Mouse (Mus musculus) heart, adult 2 months (tissue): ENCODE measurements around the gene Gm2a. TPM values are rescaled to one million over a fixed set of nuclear protein-coding genes. Genes with fewer than 3 reads are reported as not detected.
A peak's percentile ranks its signal among the peaks of the same experiment; 100 is the strongest.

ENCODE experiments used
- DNase-seq, 2 experiments: peaks; one replicate each; pipeline ENCODE4 v3.0.0; 2021
- H3K27ac ChIP-seq: fragments of 200-600 bp; 2 replicates; pipeline ENCODE4 v1.8.1; 2022
- H3K27me3 ChIP-seq: fragments of 200-500 bp; 2 replicates; pipeline ENCODE4 v1.6.1; 2012; ENCODE audit warnings: mild to moderate bottlenecking, low read length, inconsistent platforms, mixed read lengths; ENCODE audit not compliant: control insufficient read depth, insufficient read depth
- H3K36me3 ChIP-seq: fragments of 200-500 bp; 2 replicates; pipeline ENCODE4 v1.6.1; 2012; ENCODE audit warnings: low read length, inconsistent platforms; ENCODE audit not compliant: control insufficient read depth, insufficient read depth
- H3K4me1 ChIP-seq: fragments of 200-500 bp; 2 replicates; pipeline ENCODE4 v1.6.1; 2011; ENCODE audit warnings: low read length; ENCODE audit not compliant: control insufficient read depth, insufficient read depth
- H3K4me3 ChIP-seq: fragments of 200-600 bp; 2 replicates; pipeline ENCODE4 v1.8.1; 2022
- H3K79me2 ChIP-seq: fragments of 200-500 bp; replicated peaks from 2 replicates; pipeline ENCODE4 v1.6.1; 2012; ENCODE audit warnings: mild to moderate bottlenecking, inconsistent platforms, low read length, moderate library complexity, mixed read lengths; ENCODE audit not compliant: control insufficient read depth, insufficient read depth
- H3K9ac ChIP-seq: fragments of 200-500 bp; 2 replicates; pipeline ENCODE4 v1.6.1; 2012; ENCODE audit warnings: low read depth, mild to moderate bottlenecking, control low read depth, inconsistent platforms, low read length, mixed read lengths
- CTCF ChIP-seq: fragments of 200-600 bp; IDR thresholded peaks from 2 replicates; pipeline ENCODE4 v1.8.1; 2022; ENCODE audit warnings: antibody characterized with exemption, mild to moderate bottlenecking, moderate library complexity
- EP300 ChIP-seq: fragments of 200-500 bp; IDR thresholded peaks from 2 replicates; pipeline ENCODE4 v1.6.1; 2011; ENCODE audit warnings: low read depth, low read length, control low read depth; ENCODE audit not compliant: insufficient read depth
- POLR2A ChIP-seq: fragments of 200-500 bp; IDR thresholded peaks from 2 replicates; pipeline ENCODE4 v1.6.1; 2011; ENCODE audit warnings: mild to moderate bottlenecking, low read depth, low read length, control low read depth; ENCODE audit not compliant: insufficient read depth
- WGBS: fragments of 180-500 bp; shearing (Covaris S2); methylation state at CpG from one replicate; pipeline ENCODE4 v1.1.7; 2018; 5-methylcytosine and 5-hydroxymethylcytosine counted together
- intact Hi-C: fragments of 180-260 bp; cut with DNase I; formaldehyde crosslinking; loops from one replicate; pipeline ENCODE4 v1.15.1; 2025
- polyA plus RNA-seq: library from polyadenylated mRNA; depleted of rRNA; stranded (reverse); fragments of >200 nt; gene quantifications from 2 replicates; pipeline ENCODE4 v1.2.3, GENCODE M21; 2012
- total RNA-seq, 2 experiments: library from RNA; stranded (reverse); gene quantifications; 2 replicates each; pipeline ENCODE4 v1.2.3; 2021

Gene Gm2a
- total and polyA plus RNA-seq, 3 experiments: 10.3 to 19.8 (median 10.8) TPM

DNA sequence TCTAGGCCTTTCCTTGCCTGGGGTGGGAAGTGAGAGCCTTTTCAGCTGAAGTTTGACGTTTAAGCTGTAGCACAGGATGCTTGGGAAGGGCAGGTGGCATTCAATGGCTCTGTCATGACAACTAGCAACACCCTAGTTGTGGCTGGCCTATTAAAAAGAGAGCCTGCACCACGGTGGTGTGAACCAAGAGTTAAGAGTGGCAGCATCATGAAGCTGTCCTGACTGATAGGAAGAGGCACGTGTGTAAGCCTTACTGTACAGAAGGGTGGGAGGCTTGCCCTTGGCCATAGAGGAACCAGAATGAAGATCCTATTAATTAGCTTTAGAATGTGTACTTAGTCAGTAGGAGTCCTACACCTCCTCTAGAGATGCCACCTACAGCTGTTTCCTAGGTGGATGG is 30.5 kb downstream of the Gm2a start:
- no peak for DNase-seq
- Histone ChIP-seq H3K4me3 (no peak overlapping the region), H3K9ac (no peak overlapping the region), H3K27ac (no peak overlapping the region), H3K4me1 (no peaks in the 10 kb centered on the region), H3K27me3 (no peaks in the 10 kb centered on the region), H3K36me3 (no peaks in the 10 kb centered on the region), H3K79me2 (no peaks in the 10 kb centered on the region)
- intact Hi-C loops: no loop called here
- WGBS: 69% methylated on average over 3 of the region's 3 CpGs
- no peak for TF ChIP-seq CTCF
- TF ChIP-seq POLR2A: no peak
- no peak for TF ChIP-seq EP300

DNA sequence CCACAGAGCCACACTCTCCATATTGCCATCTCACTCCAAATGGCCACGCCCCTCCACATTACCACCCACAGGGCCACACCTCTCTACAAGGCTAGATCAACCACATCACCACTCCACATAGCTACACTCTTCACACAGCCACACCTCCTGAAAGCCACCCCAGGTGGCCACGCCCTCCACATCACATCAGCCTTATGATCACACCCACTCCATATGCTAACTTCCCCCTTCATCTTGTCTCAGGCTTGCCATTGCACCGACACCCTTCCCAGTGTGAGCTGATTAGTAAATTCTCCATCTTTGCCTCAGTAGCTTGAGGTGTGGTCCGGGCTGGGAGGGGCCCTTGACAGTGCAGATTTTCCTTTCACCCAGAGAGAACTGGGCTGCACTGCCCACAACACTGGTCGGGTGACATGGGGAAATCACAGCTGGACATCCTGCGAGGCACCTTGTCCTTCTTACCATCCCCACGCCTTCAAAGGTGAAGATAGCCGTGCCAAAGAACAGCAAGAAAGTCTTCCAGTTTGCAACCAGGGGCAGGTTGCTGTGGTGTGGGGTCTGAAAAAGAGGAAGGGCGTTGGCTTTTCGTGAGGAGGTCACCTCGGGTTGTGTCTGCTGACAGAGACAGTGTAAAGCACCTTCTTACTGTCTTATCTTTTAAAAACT is 33.3 kb downstream of the Gm2a start:
- DNase-seq: peak in 1 of 2 experiments; percentile 21
- Histone ChIP-seq H3K79me2 (no peaks in the 10 kb centered on the region), H3K36me3 (no peaks in the 10 kb centered on the region), H3K9ac (no peak overlapping the region), H3K4me1 (no peaks in the 10 kb centered on the region), H3K27me3 (no peaks in the 10 kb centered on the region), H3K27ac (no peak overlapping the region), H3K4me3 (no peak overlapping the region)
- TF ChIP-seq CTCF: no peak
- no peak for TF ChIP-seq EP300
- TF ChIP-seq POLR2A: no peak
- 85% methylated on average over 11 of the region's 11 CpGs for WGBS
- intact Hi-C loops: no loop called here

DNA sequence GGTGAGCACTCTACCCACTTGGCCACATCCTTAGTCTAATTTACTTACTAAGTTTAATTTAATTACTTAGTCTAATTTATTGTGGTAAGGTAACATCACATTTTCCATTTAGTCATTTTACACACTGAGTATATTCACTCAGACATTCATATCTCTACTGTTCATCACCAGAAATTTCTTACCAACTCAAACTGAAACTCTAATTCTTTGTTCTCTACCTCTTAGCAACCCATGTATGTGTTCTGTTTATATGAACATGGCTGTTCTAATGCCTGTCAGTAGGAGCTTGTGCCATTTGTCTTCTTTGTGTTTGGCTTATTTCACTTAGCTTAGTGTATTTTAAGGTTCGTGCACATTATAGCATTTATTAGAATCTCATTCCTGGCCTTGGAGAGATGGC is 34.0 kb downstream of the Gm2a start:
- no peak for TF ChIP-seq EP300
- WGBS: 61% methylated on average over 1 of the region's 1 CpGs
- H3K27me3 ChIP-seq: no peaks in the 10 kb centered on the region
- no peaks in the 10 kb centered on the region for H3K36me3 ChIP-seq
- no peak overlapping the region for H3K4me3 ChIP-seq
- intact Hi-C loops: no loop called here
- H3K27ac ChIP-seq: no peak overlapping the region
- DNase-seq: no peak
- no peaks in the 10 kb centered on the region for H3K79me2 ChIP-seq
- H3K4me1 ChIP-seq: no peaks in the 10 kb centered on the region
- H3K9ac ChIP-seq: no peak overlapping the region

DNA sequence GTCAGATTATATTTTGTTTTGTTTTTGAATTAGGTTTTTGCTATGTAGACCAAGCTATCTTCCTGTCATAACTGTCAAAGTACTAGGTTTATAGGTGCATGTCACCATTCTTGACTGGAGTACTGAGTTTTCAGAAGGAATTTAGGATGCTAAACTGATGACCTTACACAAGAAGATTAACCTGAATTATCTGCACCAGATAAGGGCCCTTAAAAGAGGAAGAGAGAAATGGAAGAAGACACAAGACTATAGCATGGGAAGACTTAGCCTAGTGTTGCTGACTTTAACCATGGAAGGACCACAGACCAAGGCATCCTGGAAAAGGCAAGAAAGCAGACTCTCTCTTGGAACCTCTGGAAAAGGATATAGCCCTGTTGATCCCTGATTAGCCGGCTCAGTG is 35.3 kb downstream of the Gm2a start:
- whole genome bisulfite sequencing: 92% methylated on average over 1 of the region's 1 CpGs
- Histone ChIP-seq H3K27ac (no peak overlapping the region), H3K27me3 (no peaks in the 10 kb centered on the region), H3K4me3 (no peak overlapping the region), H3K79me2 (no peaks in the 10 kb centered on the region), H3K9ac (no peak overlapping the region), H3K36me3 (no peaks in the 10 kb centered on the region), H3K4me1 (no peaks in the 10 kb centered on the region)
- intact Hi-C loops: no loop called here
- TF ChIP-seq CTCF (no peak), EP300 (no peak), POLR2A (no peak)
- DNase-seq: no peak

DNA sequence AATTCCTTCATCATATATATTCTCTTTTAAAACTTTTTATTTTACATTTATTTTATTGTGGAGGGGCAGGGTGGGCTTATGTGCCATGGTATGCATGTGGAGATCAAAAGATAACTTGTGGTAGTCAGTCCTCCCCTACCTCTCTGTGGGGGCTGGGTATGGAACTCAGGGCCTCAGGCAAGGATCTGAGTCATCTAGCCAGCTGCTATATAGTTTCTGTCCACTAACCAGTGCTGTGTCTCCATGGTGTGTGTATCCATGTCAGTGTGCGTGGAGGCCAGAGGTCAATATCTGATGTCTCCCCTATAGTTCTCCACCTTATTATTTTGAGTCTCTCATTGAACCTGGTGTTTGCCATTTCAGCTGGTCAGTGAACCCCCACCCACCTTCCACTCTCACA is 36.5 kb downstream of the Gm2a start:
- TF ChIP-seq EP300: no peak
- TF ChIP-seq CTCF: no peak
- no peak for TF ChIP-seq POLR2A
- H3K4me3 ChIP-seq: no peak overlapping the region
- DNase-seq: no peak
- 85% methylated on average over 1 of the region's 1 CpGs for WGBS
- intact Hi-C loops: no loop called here
- H3K36me3 ChIP-seq: no peaks in the 10 kb centered on the region
- no peaks in the 10 kb centered on the region for H3K27me3 ChIP-seq
- H3K27ac ChIP-seq: no peak overlapping the region
- no peak overlapping the region for H3K9ac ChIP-seq
- H3K79me2 ChIP-seq: no peaks in the 10 kb centered on the region
- no peaks in the 10 kb centered on the region for H3K4me1 ChIP-seq

DNA sequence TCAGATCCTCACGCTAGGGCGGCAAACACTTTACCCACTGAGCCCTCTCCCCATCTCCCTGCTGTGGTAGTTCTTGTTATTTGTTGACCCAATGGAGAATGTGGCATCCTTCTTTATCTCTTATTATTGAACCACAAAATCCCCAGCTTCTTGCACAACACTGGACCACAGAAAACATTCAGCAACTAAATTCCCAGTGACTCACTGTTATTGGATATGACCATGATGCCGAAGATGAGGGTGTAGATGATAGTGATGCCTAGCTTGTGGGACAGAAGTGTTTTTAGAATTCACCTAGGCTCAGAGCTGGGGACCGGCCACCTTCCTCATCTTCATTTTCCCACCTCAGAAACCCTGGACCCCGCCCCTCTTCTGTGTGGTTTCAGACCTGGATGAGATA is 37.0 kb downstream of the Gm2a start:
- H3K9ac ChIP-seq: no peak overlapping the region
- no peaks in the 10 kb centered on the region for H3K36me3 ChIP-seq

More for the DNA sequence above, 37.0 kb downstream of the Gm2a start:
- TF ChIP-seq CTCF: no peak
- no peak for TF ChIP-seq POLR2A
- TF ChIP-seq EP300: no peak
- no peaks in the 10 kb centered on the region for H3K27me3 ChIP-seq
- 92% methylated on average over 5 of the region's 5 CpGs for WGBS
- H3K27ac ChIP-seq: no peak overlapping the region
- no peaks in the 10 kb centered on the region for H3K4me1 ChIP-seq
- H3K79me2 ChIP-seq: no peaks in the 10 kb centered on the region
- no peak overlapping the region for H3K4me3 ChIP-seq
- intact Hi-C loops: no loop called here
- no peak for DNase-seq
